Mouse (Mus musculus) activated CD4-positive, CD25-positive, alpha-beta regulatory T cell, adult 4 months (primary cell): ENCODE measurements around the gene Adam20. TPM values are rescaled to one million over a fixed set of nuclear protein-coding genes. Genes with fewer than 3 reads are reported as not detected.
"Not testable (repeated sequence)": the region's sequence is repeated elsewhere in the genome, so short reads cannot be mapped to it uniquely, and the experiment has no call there.

Experiments used
- ATAC-seq: one replicate; pipeline ENCODE4 v1.8.0; 2017
- polyA plus RNA-seq, 2 experiments: library from polyadenylated mRNA; unstranded; fragments of 100-300 nt; shearing (Covaris generic); gene quantifications; one replicate each; pipeline ENCODE4 v1.2.1; 2017

Adam20 gene
- not detected for polyA plus RNA-seq

- not testable (repeated sequence) for ATAC-seq
Measured at GRCm38 (mm10) chr8:40792973-40793372, at the start of gene Adam20. Gene Adam20, plus strand, starts transcription at chr8:40793273.

- not testable (repeated sequence) for ATAC-seq
Measured at GRCm38 (mm10) chr8:40751908-40752307, 41.2 kb upstream of the Adam20 start, which contains the start of gene Adam25. Gene Adam25, plus strand, starts transcription at chr8:40752208.

GRCm38 (mm10) chr8:40783320-40783719 lies 9.8 kb upstream of the Adam20 start:
- ATAC-seq = no peak

- ATAC-seq = no peak
Measured at GRCm38 (mm10) chr8:40803379-40804079, 10.5 kb downstream of the Adam20 start.

Other genes starting within 250 kb of the Adam20 start
- not detected for gene Adam24, start 118.2 kb upstream of the Adam20 start, polyA plus RNA-seq
- not detected for gene Adam25, start 41.1 kb upstream of the Adam20 start, polyA plus RNA-seq
- not detected for gene Adam39, start 29.7 kb downstream of the Adam20 start, polyA plus RNA-seq